Mouse (Mus musculus): ENCODE data around the gene Casp14.

DNA sequence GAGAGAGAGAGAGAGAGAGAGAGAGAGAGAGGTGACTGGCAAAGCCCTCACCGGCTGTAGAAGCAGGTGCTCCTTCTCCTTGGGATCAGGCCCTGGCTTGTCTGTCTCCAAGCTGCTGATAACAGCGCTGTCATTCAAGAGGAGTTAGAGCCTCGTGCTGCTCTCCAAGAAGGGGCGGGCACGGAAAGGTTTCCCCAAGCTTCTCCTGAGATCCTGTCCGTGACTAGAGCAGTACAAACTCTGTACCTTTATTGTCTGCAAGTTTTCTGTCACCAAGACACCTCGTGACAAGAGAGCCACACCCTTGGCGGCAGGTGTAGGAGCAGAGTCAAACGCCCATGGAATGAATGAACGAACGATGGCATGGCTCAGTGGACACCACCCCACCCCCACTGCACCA, at the start of gene Casp14:
- no peak for TF ChIP-seq E2F4 (IDR thresholded peaks at IDR 0.05; ENCODE audit: insufficient read depth)
- TF ChIP-seq POLR2A (IDR thresholded peaks at IDR 0.05; ENCODE audit: insufficient read length, low read depth), result no peak
- TF ChIP-seq MYOD1 (IDR thresholded peaks at IDR 0.05; ENCODE audit: control insufficient read depth in 1 of 3, insufficient read length in 2 of 3, low read depth in 2 of 3), result no peak

All from myocyte (in vitro differentiated cells).